Mouse (Mus musculus) brown adipose tissue, adult 24 weeks (tissue): ENCODE results near the gene Oxct2a. TPM values are rescaled to one million over a fixed set of nuclear protein-coding genes. Genes with fewer than 3 reads are reported as not detected.
"Not testable (repeated sequence)": the region's sequence is repeated elsewhere in the genome, so short reads cannot be mapped to it uniquely, and the experiment has no call there.

Experiments used
- H3K27ac ChIP-seq: fragments of 200-500 bp; replicated peaks from 2 replicates; pipeline ENCODE4 v1.5.1; 2012; ENCODE audit warnings: low read depth, mild to moderate bottlenecking, low read length
- H3K4me1 ChIP-seq: fragments of 200-500 bp; 2 replicates; pipeline ENCODE4 v1.6.1; 2012; ENCODE audit warnings: low read length, mixed read lengths; ENCODE audit not compliant: control insufficient read depth, insufficient read depth, insufficient read length
- H3K4me3 ChIP-seq: fragments of 200-500 bp; 2 replicates; pipeline ENCODE4 v1.5.1; 2012; ENCODE audit warnings: low read depth, mild to moderate bottlenecking, low read length, moderate library complexity; ENCODE audit not compliant: insufficient read depth
- polyA plus RNA-seq: library from polyadenylated mRNA; stranded (reverse); fragments of >200 nt; gene quantifications from 2 replicates; pipeline ENCODE4 v1.2.4, GENCODE M21; 2012; ENCODE audit not compliant: missing spikeins, insufficient read depth, insufficient read length

Gene Oxct2a
- not detected in 2 replicates for polyA plus RNA-seq

- Histone ChIP-seq H3K4me1 (no peaks in the 10 kb centered on the region), H3K27ac (no peak within 1 kb of the TSS), H3K4me3 (no peak within 1 kb of the TSS)
These were observed at the start of gene Oxct2a for GRCm38 (mm10) chr4:123323534-123323933. Gene Oxct2a (minus strand): TSS chr4:123323634.

GRCm38 (mm10) chr4:123363555-123363954 is 40.1 kb upstream of the Oxct2a start:
- Histone ChIP-seq H3K4me3 (no peak overlapping the region), H3K27ac (no peak overlapping the region), H3K4me1 (no peaks in the 10 kb centered on the region)

DNA sequence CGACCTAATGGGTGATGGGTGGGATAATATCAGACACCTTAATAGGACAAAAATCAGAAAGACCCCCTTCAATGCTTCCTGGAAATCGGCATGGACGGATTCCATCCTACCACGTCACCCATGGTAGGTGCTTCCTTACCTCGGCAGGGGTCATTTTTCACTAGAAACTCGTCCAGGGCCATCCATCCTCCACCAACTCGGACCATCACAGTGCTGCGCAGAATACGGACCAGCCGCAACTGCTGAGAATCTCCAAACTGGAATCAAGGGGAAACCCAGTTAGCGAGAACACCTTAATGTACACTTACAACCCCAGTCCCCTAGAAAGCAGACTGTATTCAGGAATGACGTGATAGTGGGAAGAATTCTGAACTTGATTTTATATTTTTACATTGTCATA is 37.3 kb upstream of the Oxct2a start:
- H3K27ac ChIP-seq, result no peak overlapping the region
- no peaks in the 10 kb centered on the region for H3K4me1 ChIP-seq
- no peak overlapping the region for H3K4me3 ChIP-seq

DNA sequence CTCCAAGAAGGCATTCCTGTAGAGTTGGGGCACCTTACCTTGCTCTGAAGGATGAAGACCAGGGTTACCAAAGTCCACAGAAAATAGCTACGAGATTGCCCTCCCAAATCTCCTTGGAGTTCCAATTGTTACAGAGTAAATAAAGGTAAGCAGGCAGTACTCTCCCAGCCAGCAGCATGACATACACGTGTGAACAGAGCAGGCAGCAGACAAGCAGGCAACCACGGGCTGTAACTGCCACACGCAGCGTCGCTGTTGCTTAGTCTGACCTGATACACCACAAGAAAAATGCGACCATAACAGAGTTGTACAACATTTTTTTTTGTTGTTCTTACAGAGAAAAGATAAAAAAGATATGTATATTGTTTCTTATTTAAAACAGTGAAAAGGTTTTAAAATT is 35.2 kb upstream of the Oxct2a start:
- H3K27ac ChIP-seq, result no peak overlapping the region
- H3K4me1 ChIP-seq, result no peaks in the 10 kb centered on the region
- no peak overlapping the region for H3K4me3 ChIP-seq

DNA sequence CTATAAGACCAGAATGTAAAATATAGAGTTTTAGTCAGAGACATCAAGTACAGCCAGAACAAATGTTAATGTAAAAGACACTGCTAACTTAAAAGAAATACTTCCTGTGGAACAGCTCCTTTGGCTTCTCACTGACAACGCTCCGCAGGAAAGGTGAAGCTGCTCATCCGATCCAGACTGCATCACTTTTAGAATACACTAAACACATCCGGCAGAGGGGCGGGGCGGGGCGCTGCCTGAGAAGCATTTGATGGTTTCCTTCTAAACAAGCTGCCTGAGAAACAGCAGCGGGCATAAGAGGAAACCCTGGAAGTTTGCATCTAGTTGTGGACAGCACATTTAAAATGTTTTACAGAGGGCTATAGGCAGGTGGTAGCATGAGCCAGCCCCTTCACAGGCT is 32.5 kb upstream of the Oxct2a start:
- no peak overlapping the region for H3K4me3 ChIP-seq
- H3K27ac ChIP-seq, result no peak overlapping the region
- no peaks in the 10 kb centered on the region for H3K4me1 ChIP-seq

GRCm38 (mm10) chr4:123353271-123353877 is 29.9 kb upstream of the Oxct2a start:
- no peak overlapping the region for H3K27ac ChIP-seq
- H3K4me3 ChIP-seq, result no peak overlapping the region
- H3K4me1 ChIP-seq, result no peaks in the 10 kb centered on the region

- no peaks in the 10 kb centered on the region for H3K4me1 ChIP-seq
- peak overlapping the region; percentile 56; the same call in 1 of the 2 replicates for H3K4me3 ChIP-seq
- H3K27ac ChIP-seq, result no peak overlapping the region
These were observed 20.0 kb upstream of the Oxct2a start for GRCm38 (mm10) chr4:123343471-123343789.

DNA sequence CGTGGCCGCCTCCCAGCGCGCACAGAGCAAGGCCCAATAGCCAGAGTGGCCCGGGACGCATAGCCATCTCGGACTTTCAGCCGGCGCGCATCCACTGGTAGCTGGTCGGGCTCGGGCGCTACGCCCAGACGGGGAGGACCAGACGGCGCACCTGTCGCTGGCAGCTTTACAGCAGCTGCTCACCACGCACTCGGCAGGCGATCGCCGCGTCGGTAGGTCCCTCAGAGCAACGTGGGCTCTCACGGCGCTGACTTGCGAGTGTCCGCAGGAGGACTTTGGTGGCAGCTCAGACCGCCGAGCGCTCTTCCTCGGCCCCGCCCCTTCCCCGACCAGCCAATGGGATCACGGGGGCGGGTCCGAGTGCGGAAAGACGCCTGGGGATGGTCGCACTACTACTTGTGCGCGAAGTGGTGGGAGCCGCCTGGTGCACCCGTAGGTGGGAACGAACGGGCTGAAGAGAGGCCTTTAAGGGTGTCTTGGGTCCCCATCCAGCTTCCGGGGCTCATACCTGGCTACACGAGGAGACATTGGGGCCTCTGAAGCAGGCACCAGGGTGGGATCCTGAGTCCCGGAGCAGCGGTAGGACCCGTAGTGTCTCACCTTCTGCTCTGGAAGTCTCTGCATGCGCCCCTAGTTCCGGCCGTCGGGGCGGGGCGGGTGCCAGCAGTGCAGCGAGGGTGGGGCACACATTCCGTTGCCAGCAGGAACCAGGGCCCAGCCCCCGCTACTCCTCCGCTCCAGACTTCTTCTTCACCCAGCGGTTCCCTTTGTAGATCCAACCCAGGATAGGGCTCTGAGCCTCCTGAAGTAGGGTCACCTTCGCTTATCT is 19.4 kb upstream of the Oxct2a start, which contains the start of gene Bmp8a:
Gene Bmp8a (minus strand): TSS at position 611 of the 829 bp plus-strand sequence.
- Histone ChIP-seq H3K27ac (no peak within 1 kb of the TSS), H3K4me3 (peak within 1 kb of the TSS; percentile 56)

GRCm38 (mm10) chr4:123342091-123342641 is 18.7 kb upstream of the Oxct2a start:
- H3K4me1 ChIP-seq, result no peaks in the 10 kb centered on the region
- H3K4me3 ChIP-seq, result peak overlapping the region; percentile 56
- no peak overlapping the region for H3K27ac ChIP-seq

More for the DNA sequence above, 19.4 kb upstream of the Oxct2a start, which contains the start of gene Bmp8a:
- H3K4me1 ChIP-seq, result no peaks in the 10 kb centered on the region

GRCm38 (mm10) chr4:123340232-123340631 is 16.8 kb upstream of the Oxct2a start:
- H3K4me3 ChIP-seq, result no peak overlapping the region
- no peak overlapping the region for H3K27ac ChIP-seq
- H3K4me1 ChIP-seq, result no peaks in the 10 kb centered on the region

GRCm38 (mm10) chr4:123337693-123338092 is 14.3 kb upstream of the Oxct2a start:
- Histone ChIP-seq H3K27ac (no peak overlapping the region), H3K4me3 (no peak overlapping the region), H3K4me1 (no peaks in the 10 kb centered on the region)

DNA sequence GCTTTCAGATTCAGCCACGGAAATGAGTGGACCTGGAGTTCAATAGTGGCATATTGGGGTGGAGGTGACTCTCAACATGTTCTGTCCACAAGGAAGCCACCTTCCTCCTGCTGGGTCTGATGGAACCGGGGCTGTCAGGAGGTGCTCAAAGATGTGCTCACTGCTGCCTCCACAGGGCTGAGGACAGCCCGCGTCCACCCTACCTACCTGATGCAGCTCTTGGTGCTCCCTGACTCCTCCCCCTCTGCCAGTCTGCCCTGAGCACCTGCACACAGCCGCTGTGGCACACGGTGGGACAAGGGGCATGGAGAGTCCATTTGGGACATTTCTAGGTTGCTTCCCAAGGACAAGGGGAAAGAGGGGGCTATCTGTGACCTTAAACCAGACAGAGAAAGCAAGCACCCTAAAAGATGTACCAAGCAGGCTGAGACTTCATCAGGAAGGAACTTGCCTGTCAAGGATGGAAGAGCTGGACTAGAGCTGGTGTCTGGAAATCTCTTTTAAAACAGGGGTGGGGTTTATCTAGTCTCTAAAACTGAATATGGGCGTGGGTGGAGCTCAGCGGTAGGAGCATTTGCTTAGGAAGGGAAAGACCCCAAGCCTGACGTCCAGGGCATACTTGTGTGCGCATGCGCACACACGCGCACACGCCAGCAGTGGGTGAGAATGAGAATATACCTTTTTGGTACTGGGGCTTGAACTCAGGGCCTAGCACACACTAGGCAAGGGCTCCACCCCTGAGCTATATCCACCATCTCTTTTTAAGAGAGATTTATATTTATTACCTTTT is 12.6 kb upstream of the Oxct2a start:
- no peaks in the 10 kb centered on the region for H3K4me1 ChIP-seq
- H3K4me3 ChIP-seq, result no peak overlapping the region
- no peak overlapping the region for H3K27ac ChIP-seq

GRCm38 (mm10) chr4:123335244-123335643 is 11.8 kb upstream of the Oxct2a start:
- H3K4me3 ChIP-seq, H3K4me1 ChIP-seq, H3K27ac ChIP-seq: not testable (repeated sequence)

GRCm38 (mm10) chr4:123334177-123334576 is 10.7 kb upstream of the Oxct2a start:
- Histone ChIP-seq H3K4me1 (no peaks in the 10 kb centered on the region), H3K27ac (no peak overlapping the region), H3K4me3 (no peak overlapping the region)

DNA sequence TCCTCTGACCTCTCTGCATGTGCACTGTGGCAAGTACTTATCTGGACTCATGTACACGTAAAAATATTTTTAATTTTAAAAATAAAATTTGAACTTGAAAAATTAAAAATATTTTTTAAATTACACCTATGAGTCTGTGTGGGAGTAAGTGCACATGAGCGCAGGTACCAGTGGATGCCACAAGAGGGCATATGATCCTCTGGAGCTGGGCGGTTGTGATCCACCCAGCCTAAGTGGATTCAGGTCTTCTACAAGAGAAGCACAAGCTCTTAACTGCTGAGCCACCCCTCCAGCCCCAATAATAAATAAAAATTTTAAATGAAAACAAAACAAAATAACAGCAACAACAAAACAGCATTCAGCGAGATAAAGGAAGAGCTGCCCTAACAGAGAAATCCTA is 9.7 kb upstream of the Oxct2a start:
- Histone ChIP-seq H3K4me3 (no peak overlapping the region), H3K27ac (no peak overlapping the region)

More for the DNA sequence above, 9.7 kb upstream of the Oxct2a start:
- no peaks in the 10 kb centered on the region for H3K4me1 ChIP-seq
